Mouse (Mus musculus) myocyte (in vitro differentiated cells): ENCODE data around the gene Timp3. TPM values are rescaled to one million over a fixed set of nuclear protein-coding genes. Genes with fewer than 3 reads are reported as not detected.

ENCODE experiments used
- H3K27me3 ChIP-seq: one replicate; pipeline ENCODE4 v1.6.1; 2011; ENCODE audit not compliant: control insufficient read depth, insufficient read depth, insufficient read length
- H3K36me3 ChIP-seq: one replicate; pipeline ENCODE4 v1.6.1; 2011; ENCODE audit not compliant: control insufficient read depth, insufficient read depth
- H3K4me2 ChIP-seq: one replicate; pipeline ENCODE4 v1.6.1; 2011; ENCODE audit warnings: low read depth, control low read depth
- H3K4me3 ChIP-seq: one replicate; pipeline ENCODE4 v1.5.1; 2011; ENCODE audit warnings: mild to moderate bottlenecking, control low read depth, moderate library complexity
- H3K79me2 ChIP-seq: one replicate; pipeline ENCODE4 v1.6.1; 2011; ENCODE audit not compliant: control insufficient read depth, insufficient read depth
- H3ac ChIP-seq: one replicate; pipeline ENCODE4 v1.6.1; 2011; ENCODE audit not compliant: control insufficient read depth, insufficient read length
- CEBPB ChIP-seq: IDR thresholded peaks from 2 replicates; pipeline ENCODE4 v1.6.1; 2011; ENCODE audit warnings: mild to moderate bottlenecking, moderate library complexity; ENCODE audit not compliant: poor library complexity, insufficient read depth, severe bottlenecking
- E2F4 ChIP-seq: IDR thresholded peaks from one replicate; pipeline ENCODE4 v1.6.1; 2011; ENCODE audit warnings: mild to moderate bottlenecking, control low read depth, moderate library complexity; ENCODE audit not compliant: insufficient read depth
- MAX ChIP-seq: IDR thresholded peaks from one replicate; pipeline ENCODE4 v1.6.1; 2011; ENCODE audit warnings: low read depth, mild to moderate bottlenecking, control low read depth
- MYOD1 ChIP-seq, 3 experiments: IDR thresholded peaks; one replicate each; pipeline ENCODE4 v1.6.1; 2011; ENCODE audit warnings: control low read depth in 2 of 3, low read depth in 2 of 3, mild to moderate bottlenecking in 2 of 3, moderate library complexity in 1 of 3; ENCODE audit not compliant: insufficient read length in 2 of 3, control insufficient read depth in 1 of 3
- MYOG ChIP-seq, 3 experiments: IDR thresholded peaks; one replicate each; pipeline ENCODE4 v1.6.1; 2011; ENCODE audit warnings: control low read depth in 2 of 3, low read depth in 2 of 3, mild to moderate bottlenecking in 2 of 3; ENCODE audit not compliant: insufficient read length in 2 of 3, control insufficient read depth in 1 of 3, insufficient read depth in 1 of 3
- POLR2A ChIP-seq: IDR thresholded peaks from one replicate; pipeline ENCODE4 v1.6.1; 2011; ENCODE audit warnings: low read depth, mild to moderate bottlenecking, control low read depth, moderate library complexity; ENCODE audit not compliant: insufficient read length
- POLR2AphosphoS2 ChIP-seq: IDR thresholded peaks from one replicate; pipeline ENCODE4 v1.6.1; 2011; ENCODE audit warnings: low read depth, control low read depth; ENCODE audit not compliant: insufficient read length
- REST ChIP-seq: IDR thresholded peaks from one replicate; pipeline ENCODE4 v1.6.1; 2011; ENCODE audit warnings: mild to moderate bottlenecking, control low read depth, moderate library complexity; ENCODE audit not compliant: insufficient read depth, insufficient read length
- SRF ChIP-seq: IDR thresholded peaks from one replicate; pipeline ENCODE4 v1.6.1; 2011; ENCODE audit warnings: low read depth; ENCODE audit not compliant: control insufficient read depth, insufficient read length
- TCF12 ChIP-seq: IDR thresholded peaks from one replicate; pipeline ENCODE4 v1.6.1; 2011; ENCODE audit warnings: mild to moderate bottlenecking, control low read depth; ENCODE audit not compliant: poor library complexity, insufficient read depth, severe bottlenecking
- TCF3 ChIP-seq: IDR thresholded peaks from one replicate; pipeline ENCODE4 v1.6.1; 2011; ENCODE audit warnings: low read depth, control low read depth; ENCODE audit not compliant: insufficient read length
- USF1 ChIP-seq: IDR thresholded peaks from one replicate; pipeline ENCODE4 v1.6.1; 2011; ENCODE audit warnings: low read depth, mild to moderate bottlenecking, control low read depth, moderate library complexity
- polyA plus RNA-seq: library from polyadenylated mRNA; unstranded; fragments of >200 nt; fragmentation: generic; extraction: Trizol; gene quantifications from one replicate; pipeline ENCODE4 v1.2.1, GENCODE M21; 2012; ENCODE audit warnings: missing spikeins

Timp3 gene
- polyA plus RNA-seq, 1 experiment: 18.7 TPM

GRCm38 (mm10) chr10:86389913-86390312 is 89.7 kb downstream of the Timp3 start:
- TF ChIP-seq POLR2AphosphoS2: no peak
- TF ChIP-seq E2F4: no peak
- TF ChIP-seq TCF12: no peak
- TF ChIP-seq SRF: no peak
- TF ChIP-seq MYOD1 (IDR thresholded peaks at IDR 0.05; ENCODE audit: control insufficient read depth in 1 of 3, insufficient read length in 2 of 3, low read depth in 2 of 3): peak in 2 of 3 experiments; percentile 33 to 40
- peak in 1 of 3 experiments; percentile 34 for TF ChIP-seq MYOG (IDR thresholded peaks at IDR 0.05; ENCODE audit: control insufficient read depth in 1 of 3, insufficient read depth in 1 of 3, insufficient read length in 2 of 3, low read depth in 2 of 3)
- no peak for TF ChIP-seq USF1
- no peak for TF ChIP-seq REST
- TF ChIP-seq CEBPB: peak; percentile 81
- no peaks in the 10 kb centered on the region for H3K27me3 ChIP-seq
- no peak overlapping the region for H3K4me3 ChIP-seq
- H3K36me3 ChIP-seq: no peaks in the 10 kb centered on the region
- no peaks in the 10 kb centered on the region for H3K79me2 ChIP-seq
- no peak overlapping the region for H3K4me2 ChIP-seq
- no peak overlapping the region for H3ac ChIP-seq

DNA sequence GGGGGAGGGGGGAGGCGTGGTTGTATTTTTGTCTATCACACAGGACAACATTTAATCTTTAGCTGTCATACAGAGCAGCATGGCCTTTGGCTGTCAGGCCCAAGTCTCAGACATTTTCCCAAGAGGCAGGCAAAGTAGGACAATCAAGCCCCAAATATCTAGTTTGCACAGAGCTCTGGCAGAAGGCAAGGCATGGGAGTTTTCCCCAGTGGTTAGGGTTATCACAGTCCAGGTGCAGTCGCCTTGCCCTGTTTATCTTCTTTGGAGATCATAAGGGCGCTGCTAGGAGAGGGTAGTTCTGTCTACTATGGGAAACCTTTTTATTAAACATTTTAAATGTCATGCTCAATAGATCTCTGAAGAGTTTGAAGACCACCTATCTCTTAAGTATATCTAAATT is 92.2 kb downstream of the Timp3 start:
- H3K36me3 ChIP-seq: no peaks in the 10 kb centered on the region
- H3K27me3 ChIP-seq: no peaks in the 10 kb centered on the region
- no peaks in the 10 kb centered on the region for H3K79me2 ChIP-seq
- no peak overlapping the region for H3K4me3 ChIP-seq
- no peak overlapping the region for H3ac ChIP-seq
- TF ChIP-seq TCF12: no peak
- TF ChIP-seq CEBPB: no peak
- no peak for TF ChIP-seq POLR2AphosphoS2
- TF ChIP-seq POLR2A: no peak
- no peak for TF ChIP-seq REST
- no peak for TF ChIP-seq SRF
- TF ChIP-seq MYOD1 (IDR thresholded peaks at IDR 0.05; ENCODE audit: control insufficient read depth in 1 of 3, insufficient read length in 2 of 3, low read depth in 2 of 3): no peak
- TF ChIP-seq USF1: no peak
- TF ChIP-seq TCF3: no peak
- TF ChIP-seq MAX: no peak
- TF ChIP-seq MYOG (IDR thresholded peaks at IDR 0.05; ENCODE audit: control insufficient read depth in 1 of 3, insufficient read depth in 1 of 3, insufficient read length in 2 of 3, low read depth in 2 of 3): no peak
- TF ChIP-seq E2F4: no peak
- no peak overlapping the region for H3K4me2 ChIP-seq

GRCm38 (mm10) chr10:86397577-86398346 is 97.6 kb downstream of the Timp3 start:
- H3ac ChIP-seq: no peak overlapping the region
- no peaks in the 10 kb centered on the region for H3K79me2 ChIP-seq
- TF ChIP-seq E2F4 (no peak), CEBPB (no peak), POLR2A (no peak), MAX (no peak), MYOG (IDR thresholded peaks at IDR 0.05; ENCODE audit: control insufficient read depth in 1 of 3, insufficient read depth in 1 of 3, insufficient read length in 2 of 3, low read depth in 2 of 3) (no peak), SRF (no peak), POLR2AphosphoS2 (no peak), MYOD1 (IDR thresholded peaks at IDR 0.05; ENCODE audit: control insufficient read depth in 1 of 3, insufficient read length in 2 of 3, low read depth in 2 of 3) (no peak), REST (no peak)
- no peaks in the 10 kb centered on the region for H3K36me3 ChIP-seq
- H3K4me3 ChIP-seq: no peak overlapping the region
- no peaks in the 10 kb centered on the region for H3K27me3 ChIP-seq
- no peak overlapping the region for H3K4me2 ChIP-seq

DNA sequence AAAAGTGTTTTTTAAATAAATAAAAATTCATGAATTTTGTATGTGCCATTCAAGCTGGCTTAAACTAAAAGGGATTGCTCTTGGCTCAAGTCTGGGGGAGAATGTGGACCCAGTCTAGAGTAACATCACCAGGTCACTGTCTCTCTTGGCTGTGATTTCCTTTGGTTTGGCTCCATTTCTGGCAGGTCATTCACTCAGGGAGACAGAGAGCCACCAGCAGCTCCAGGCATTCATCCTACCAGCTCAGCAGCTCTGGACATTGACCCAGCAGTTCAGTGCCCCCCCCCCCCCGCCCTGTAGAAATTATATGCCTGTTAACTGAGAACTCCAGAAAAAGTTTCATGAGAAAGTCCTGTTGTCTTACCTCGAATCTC is 98.2 kb downstream of the Timp3 start:
- no peaks in the 10 kb centered on the region for H3K27me3 ChIP-seq
- no peak overlapping the region for H3K4me2 ChIP-seq

More for the DNA sequence above, 98.2 kb downstream of the Timp3 start:
- Histone ChIP-seq H3K36me3 (no peaks in the 10 kb centered on the region), H3K79me2 (no peaks in the 10 kb centered on the region), H3K4me3 (no peak overlapping the region), H3ac (no peak overlapping the region)
- TF ChIP-seq REST (no peak), TCF12 (no peak), POLR2A (no peak), CEBPB (no peak), MYOG (IDR thresholded peaks at IDR 0.05; ENCODE audit: control insufficient read depth in 1 of 3, insufficient read depth in 1 of 3, insufficient read length in 2 of 3, low read depth in 2 of 3) (no peak), E2F4 (no peak), SRF (no peak), POLR2AphosphoS2 (no peak), USF1 (no peak), MYOD1 (IDR thresholded peaks at IDR 0.05; ENCODE audit: control insufficient read depth in 1 of 3, insufficient read length in 2 of 3, low read depth in 2 of 3) (no peak), TCF3 (no peak), MAX (no peak)

Other genes with a start within 250 kb of the Timp3 start
- gene Syn3, start 198.5 kb downstream of the Timp3 start, polyA plus RNA-seq: 0.08 TPM